Mouse (Mus musculus): ENCODE results near the gene Nme7. TPM values are rescaled to one million over a fixed set of nuclear protein-coding genes. Genes with fewer than 3 reads are reported as not detected.

Gene Nme7
- total and polyA plus RNA-seq, 3 experiments = 2.1 to 3.7 (median 3.6) TPM

DNA sequence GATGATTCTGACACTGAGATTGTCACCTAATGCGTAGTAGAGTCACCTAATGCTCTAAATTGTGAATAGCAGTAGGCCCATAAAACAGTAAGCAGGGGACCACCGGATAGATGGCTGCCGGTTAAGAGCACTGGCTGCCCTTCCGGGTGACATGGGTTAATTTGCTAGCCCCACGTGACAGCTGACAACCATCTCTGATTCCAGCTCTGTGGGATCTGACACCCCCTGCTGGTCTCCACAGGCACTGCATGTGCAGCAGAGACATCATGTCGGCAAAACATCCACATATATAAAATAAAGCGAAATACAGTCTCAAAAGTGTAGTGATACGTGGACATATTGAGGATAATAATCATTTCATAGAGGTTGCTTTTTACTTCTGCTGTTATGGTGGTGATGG lies 11.3 kb downstream of the Nme7 start:
- DNase-seq = peak in 1 of 2 experiments; percentile 32
- intact Hi-C loops (cut with DNase I) = loop anchor here (5.0 kb wide), 1 partner anchor 587 kb away; no protein-coding TSS in a partner anchor
- TF ChIP-seq EP300 (IDR thresholded peaks at IDR 0.05; ENCODE audit: insufficient read depth, low read depth, low read length) = no peak
- no peak for TF ChIP-seq POLR2A (IDR thresholded peaks at IDR 0.05; ENCODE audit: insufficient read depth, low read depth, low read length)
- TF ChIP-seq CTCF (IDR thresholded peaks at IDR 0.05) = peak; percentile 80
- Histone ChIP-seq H3K4me1 (ENCODE audit: control insufficient read depth, insufficient read depth, low read length) (no peaks in the 10 kb centered on the region), H3K36me3 (ENCODE audit: control insufficient read depth, insufficient read depth, low read length) (no peaks in the 10 kb centered on the region), H3K27me3 (ENCODE audit: control insufficient read depth, insufficient read depth, low read length) (no peaks in the 10 kb centered on the region), H3K9ac (ENCODE audit: low read depth, low read length) (no peak overlapping the region), H3K79me2 (replicated peaks; ENCODE audit: control insufficient read depth, insufficient read depth, low read length) (no peaks in the 10 kb centered on the region), H3K4me3 (no peak overlapping the region), H3K27ac (no peak overlapping the region)
- 73% methylated on average over 8 of the region's 8 CpGs for WGBS

DNA sequence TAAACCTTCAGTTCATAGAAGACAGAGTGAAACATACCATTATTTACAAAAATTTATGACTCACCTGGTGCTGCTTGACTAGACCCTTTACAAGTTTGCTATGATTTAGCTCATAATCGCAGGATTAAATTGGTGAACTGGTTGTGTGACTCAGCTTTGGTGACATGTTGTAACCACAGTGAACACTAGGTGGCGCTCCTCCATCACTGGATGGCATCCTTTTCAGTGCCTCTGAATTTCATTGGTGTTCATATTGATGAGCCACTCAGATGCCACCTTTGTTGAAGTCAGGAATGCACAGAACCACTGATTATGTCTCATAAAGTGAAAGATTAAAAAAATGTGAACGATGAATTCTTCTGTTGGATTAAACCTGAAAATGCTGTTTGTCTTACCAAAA lies 12.8 kb downstream of the Nme7 start:
- Histone ChIP-seq H3K27me3 (ENCODE audit: control insufficient read depth, insufficient read depth, low read length) (no peaks in the 10 kb centered on the region), H3K79me2 (replicated peaks; ENCODE audit: control insufficient read depth, insufficient read depth, low read length) (no peaks in the 10 kb centered on the region), H3K36me3 (ENCODE audit: control insufficient read depth, insufficient read depth, low read length) (no peaks in the 10 kb centered on the region), H3K9ac (ENCODE audit: low read depth, low read length) (no peak overlapping the region), H3K4me1 (ENCODE audit: control insufficient read depth, insufficient read depth, low read length) (peaks cover 1% of the 10 kb centered on the region; the same call in 1 of the 2 replicates), H3K27ac (no peak overlapping the region), H3K4me3 (no peak overlapping the region)
- TF ChIP-seq CTCF (IDR thresholded peaks at IDR 0.05) = peak; percentile 94
- TF ChIP-seq EP300 (IDR thresholded peaks at IDR 0.05; ENCODE audit: insufficient read depth, low read depth, low read length) = no peak
- intact Hi-C loops (cut with DNase I) = loop anchor here (1.0 to 5.0 kb wide), 2 partner anchors 586 to 804 kb away; no protein-coding TSS in a partner anchor
- peak; percentile 56 to 73 for DNase-seq
- WGBS = 23% methylated on average over 3 of the region's 3 CpGs

DNA sequence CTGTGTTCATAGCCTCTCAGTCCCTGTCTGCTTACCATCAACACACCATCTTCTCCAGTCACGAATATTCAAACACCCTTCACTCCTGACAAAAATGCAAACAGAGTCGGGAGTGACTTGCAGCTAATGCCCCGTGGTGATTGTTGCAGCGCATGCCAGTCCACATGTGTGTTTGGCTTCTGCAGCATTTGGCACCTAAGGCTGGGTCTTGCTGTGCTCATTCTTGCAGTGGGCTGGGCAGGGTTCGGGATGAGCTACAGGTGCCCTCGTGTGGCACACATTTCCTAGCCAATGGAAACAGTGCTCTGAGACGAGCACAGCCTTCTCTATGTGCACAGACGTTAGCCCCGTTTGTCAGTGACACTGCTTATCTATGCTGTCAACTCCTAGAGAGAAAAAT lies 13.3 kb downstream of the Nme7 start:
- H3K4me3 ChIP-seq = no peak overlapping the region
- H3K9ac ChIP-seq (ENCODE audit: low read depth, low read length) = no peak overlapping the region
- H3K27me3 ChIP-seq (ENCODE audit: control insufficient read depth, insufficient read depth, low read length) = no peaks in the 10 kb centered on the region
- WGBS = 68% methylated on average over 9 of the region's 9 CpGs
- intact Hi-C loops (cut with DNase I) = loop anchor here (5.0 kb wide), 1 partner anchor 585 kb away; no protein-coding TSS in a partner anchor
- no peak overlapping the region for H3K27ac ChIP-seq
- peaks cover 1% of the 10 kb centered on the region; the same call in 1 of the 2 replicates for H3K4me1 ChIP-seq (ENCODE audit: control insufficient read depth, insufficient read depth, low read length)
- DNase-seq = no peak
- H3K36me3 ChIP-seq (ENCODE audit: control insufficient read depth, insufficient read depth, low read length) = no peaks in the 10 kb centered on the region
- TF ChIP-seq POLR2A (IDR thresholded peaks at IDR 0.05; ENCODE audit: insufficient read depth, low read depth, low read length) (no peak), CTCF (IDR thresholded peaks at IDR 0.05) (no peak), EP300 (IDR thresholded peaks at IDR 0.05; ENCODE audit: insufficient read depth, low read depth, low read length) (no peak)
- no peaks in the 10 kb centered on the region for H3K79me2 ChIP-seq (replicated peaks; ENCODE audit: control insufficient read depth, insufficient read depth, low read length)

DNA sequence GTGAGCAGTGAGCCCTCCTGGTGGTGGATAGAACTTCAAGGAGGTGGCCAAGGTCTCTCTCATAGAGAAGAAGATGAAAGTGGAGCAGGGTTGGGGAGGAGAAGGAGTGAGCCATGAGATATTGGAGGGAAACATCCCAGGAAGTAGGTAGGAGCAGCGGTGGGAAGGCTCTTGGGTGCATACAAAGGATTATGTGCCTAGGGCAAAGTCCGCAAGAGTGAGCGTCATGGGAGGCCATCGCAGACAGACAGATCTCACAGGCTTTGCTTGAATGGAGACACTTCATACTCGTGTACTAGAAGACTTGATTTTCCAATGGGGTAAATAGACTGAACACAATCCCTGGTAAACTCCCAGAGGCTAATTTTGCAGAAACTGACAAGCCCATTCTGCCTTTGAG lies 14.6 kb downstream of the Nme7 start:
- Histone ChIP-seq H3K9ac (ENCODE audit: low read depth, low read length) (no peak overlapping the region), H3K4me3 (no peak overlapping the region), H3K4me1 (ENCODE audit: control insufficient read depth, insufficient read depth, low read length) (peaks cover 1% of the 10 kb centered on the region; the same call in 1 of the 2 replicates), H3K27me3 (ENCODE audit: control insufficient read depth, insufficient read depth, low read length) (no peaks in the 10 kb centered on the region), H3K36me3 (ENCODE audit: control insufficient read depth, insufficient read depth, low read length) (no peaks in the 10 kb centered on the region), H3K79me2 (replicated peaks; ENCODE audit: control insufficient read depth, insufficient read depth, low read length) (no peaks in the 10 kb centered on the region), H3K27ac (no peak overlapping the region)
- TF ChIP-seq POLR2A (IDR thresholded peaks at IDR 0.05; ENCODE audit: insufficient read depth, low read depth, low read length) = no peak
- no peak for TF ChIP-seq CTCF (IDR thresholded peaks at IDR 0.05)
- TF ChIP-seq EP300 (IDR thresholded peaks at IDR 0.05; ENCODE audit: insufficient read depth, low read depth, low read length) = no peak
- intact Hi-C loops (cut with DNase I) = loop anchor here (5.0 kb wide), 1 partner anchor 584 kb away; no protein-coding TSS in a partner anchor
- no peak for DNase-seq
- WGBS = 96% methylated on average over 5 of the region's 5 CpGs

DNA sequence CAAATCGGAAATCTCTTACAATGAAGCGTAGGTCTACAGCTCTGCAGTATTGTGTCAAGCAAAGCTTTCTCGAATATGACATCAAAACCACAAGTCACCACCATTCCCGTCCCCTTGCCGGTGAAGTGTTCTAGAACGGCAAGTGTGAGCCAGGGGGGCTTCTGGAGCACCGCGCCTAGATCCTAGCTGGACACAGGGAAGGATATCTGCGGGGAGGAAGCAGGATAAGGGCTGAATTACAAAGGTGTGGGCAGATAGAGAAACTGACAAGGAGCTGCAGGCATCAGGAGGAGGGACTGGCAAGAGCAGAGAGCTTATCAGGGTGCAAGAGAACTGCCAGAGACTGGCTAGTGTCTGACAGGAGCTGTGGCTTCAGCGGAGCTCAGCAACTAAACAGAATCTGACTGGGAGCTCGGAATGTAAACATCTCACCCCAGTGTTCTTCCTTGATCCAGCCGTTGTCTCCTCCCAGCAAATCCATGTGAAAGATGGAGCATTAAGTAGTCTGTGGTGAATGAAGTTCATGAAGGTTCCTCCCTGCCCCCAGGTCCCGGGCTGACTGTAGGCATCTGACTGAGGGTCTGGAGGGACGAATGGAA lies 15.7 kb downstream of the Nme7 start:
- peaks cover 1% of the 10 kb centered on the region; the same call in 1 of the 2 replicates for H3K4me1 ChIP-seq (ENCODE audit: control insufficient read depth, insufficient read depth, low read length)
- H3K9ac ChIP-seq (ENCODE audit: low read depth, low read length) = no peak overlapping the region
- WGBS = 46% methylated on average over 14 of the region's 14 CpGs
- no peak overlapping the region for H3K27ac ChIP-seq
- no peaks in the 10 kb centered on the region for H3K27me3 ChIP-seq (ENCODE audit: control insufficient read depth, insufficient read depth, low read length)
- intact Hi-C loops (cut with DNase I) = loop anchor here (5.0 kb wide), 1 partner anchor 583 kb away; no protein-coding TSS in a partner anchor
- no peaks in the 10 kb centered on the region for H3K36me3 ChIP-seq (ENCODE audit: control insufficient read depth, insufficient read depth, low read length)
- TF ChIP-seq CTCF (IDR thresholded peaks at IDR 0.05) (no peak), EP300 (IDR thresholded peaks at IDR 0.05; ENCODE audit: insufficient read depth, low read depth, low read length) (no peak), POLR2A (IDR thresholded peaks at IDR 0.05; ENCODE audit: insufficient read depth, low read depth, low read length) (no peak)
- no peak for DNase-seq
- H3K79me2 ChIP-seq (replicated peaks; ENCODE audit: control insufficient read depth, insufficient read depth, low read length) = no peaks in the 10 kb centered on the region
- H3K4me3 ChIP-seq = no peak overlapping the region

DNA sequence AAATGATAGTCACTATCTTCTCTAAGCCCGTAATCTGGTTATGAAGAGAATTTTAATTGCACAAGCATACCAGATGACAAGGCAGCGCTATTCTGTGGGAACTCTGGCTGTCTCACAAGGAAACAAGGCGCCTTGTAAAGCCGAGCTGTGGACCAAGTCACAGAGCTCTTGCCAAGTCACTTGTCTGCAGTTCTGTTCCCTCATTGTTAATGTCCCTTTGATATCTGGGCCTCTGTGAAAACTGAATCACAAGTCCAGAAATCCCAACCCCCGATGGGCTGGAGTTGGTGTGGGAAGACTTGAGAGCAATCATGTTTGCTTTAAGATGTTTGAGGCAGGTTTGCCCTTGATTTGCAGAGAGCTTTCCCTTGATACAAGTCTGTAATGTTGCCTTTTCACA lies 16.8 kb downstream of the Nme7 start:
- TF ChIP-seq POLR2A (IDR thresholded peaks at IDR 0.05; ENCODE audit: insufficient read depth, low read depth, low read length) (no peak), CTCF (IDR thresholded peaks at IDR 0.05) (no peak), EP300 (IDR thresholded peaks at IDR 0.05; ENCODE audit: insufficient read depth, low read depth, low read length) (no peak)
- intact Hi-C loops (cut with DNase I) = no loop called here

More for the DNA sequence above, 16.8 kb downstream of the Nme7 start:
- H3K79me2 ChIP-seq (replicated peaks; ENCODE audit: control insufficient read depth, insufficient read depth, low read length) = no peaks in the 10 kb centered on the region
- peaks cover 1% of the 10 kb centered on the region; the same call in 1 of the 2 replicates for H3K4me1 ChIP-seq (ENCODE audit: control insufficient read depth, insufficient read depth, low read length)
- H3K27ac ChIP-seq = no peak overlapping the region
- H3K9ac ChIP-seq (ENCODE audit: low read depth, low read length) = no peak overlapping the region
- WGBS = 45% methylated on average over 5 of the region's 5 CpGs
- no peak for DNase-seq
- no peaks in the 10 kb centered on the region for H3K27me3 ChIP-seq (ENCODE audit: control insufficient read depth, insufficient read depth, low read length)
- no peaks in the 10 kb centered on the region for H3K36me3 ChIP-seq (ENCODE audit: control insufficient read depth, insufficient read depth, low read length)
- H3K4me3 ChIP-seq = no peak overlapping the region
